Mouse (Mus musculus): ENCODE measurements around the gene Psmc3.

GRCm38 (mm10) chr2:91065544-91065943 lies 11.7 kb downstream of the Psmc3 start:
- TF ChIP-seq CTCF (IDR thresholded peaks at IDR 0.05; ENCODE audit: extremely low read depth, insufficient read length, insufficient replicate concordance, low read depth, low read length) (peak; percentile 71; the same call in 1 of the 2 replicates), POLR2A (IDR thresholded peaks at IDR 0.05; ENCODE audit: low read depth, low read length) (no peak)
